Mouse (Mus musculus) telencephalon, adult 2 months (tissue): ENCODE data around the gene Slc22a2.
"Not testable (repeated sequence)": the region's sequence is repeated elsewhere in the genome, so short reads cannot be mapped to it uniquely, and the experiment has no call there.

ENCODE experiments used
- DNase-seq: peaks from one replicate; pipeline ENCODE4 v3.0.0-alpha.2; 2011; ENCODE audit warnings: low read depth, low spot score

Gene Slc22a2

GRCm38 (mm10) chr17:12583991-12584390, at the start of gene Slc22a2:
Gene Slc22a2 (plus strand): TSS chr17:12584132.
- DNase-seq: no peak

GRCm38 (mm10) chr17:12534353-12535145, 49.4 kb upstream of the Slc22a2 start:
- DNase-seq: peak; percentile 45

- DNase-seq: no peak
These were observed 21.7 kb upstream of the Slc22a2 start for GRCm38 (mm10) chr17:12562215-12562614.

GRCm38 (mm10) chr17:12564481-12565000, 19.4 kb upstream of the Slc22a2 start:
- not testable (repeated sequence) for DNase-seq

GRCm38 (mm10) chr17:12565443-12565842, 18.5 kb upstream of the Slc22a2 start:
- no peak for DNase-seq

GRCm38 (mm10) chr17:12571316-12571715, 12.6 kb upstream of the Slc22a2 start:
- DNase-seq: no peak

GRCm38 (mm10) chr17:12571924-12572463, 11.9 kb upstream of the Slc22a2 start:
- no peak for DNase-seq

GRCm38 (mm10) chr17:12575391-12575790, 8.5 kb upstream of the Slc22a2 start:
- no peak for DNase-seq

GRCm38 (mm10) chr17:12577096-12577495, 6.8 kb upstream of the Slc22a2 start:
- DNase-seq: no peak

GRCm38 (mm10) chr17:12585366-12585765, 1.4 kb downstream of the Slc22a2 start:
- DNase-seq: no peak

GRCm38 (mm10) chr17:12586966-12587365, 3.0 kb downstream of the Slc22a2 start:
- DNase-seq: no peak

GRCm38 (mm10) chr17:12588801-12589247, 4.9 kb downstream of the Slc22a2 start:
- no peak for DNase-seq

DNA sequence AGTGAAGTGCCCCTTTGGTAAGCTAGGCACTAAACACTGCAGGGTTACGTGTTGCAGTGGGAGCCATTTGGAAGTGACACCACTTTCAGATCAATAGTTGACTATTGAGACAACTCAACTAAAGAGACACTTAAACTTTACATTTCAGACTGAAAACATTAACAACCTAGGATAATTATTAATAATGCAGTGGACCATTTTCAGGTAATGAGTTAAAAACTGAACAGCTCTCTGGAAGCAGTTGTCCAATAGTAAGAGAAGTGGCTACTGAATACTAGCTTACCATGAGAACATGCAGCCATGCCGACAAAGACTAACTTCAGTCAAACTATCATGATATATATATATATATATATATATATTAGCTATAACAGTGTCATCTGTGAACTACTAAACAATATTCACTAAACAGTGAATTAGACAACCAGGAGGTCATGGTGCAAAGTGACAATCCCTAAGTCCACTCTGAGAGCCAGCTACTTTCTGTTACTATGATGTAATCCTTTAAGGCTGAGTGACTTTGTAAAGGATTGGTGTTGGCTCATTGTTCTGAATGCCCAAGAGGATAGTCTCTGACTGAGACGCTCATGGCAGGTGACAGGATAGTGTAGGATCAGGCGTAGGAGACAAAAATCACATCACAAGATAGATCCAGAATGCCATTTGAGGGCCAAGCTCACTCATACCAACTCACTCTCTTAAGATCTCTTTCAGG, 7.1 kb downstream of the Slc22a2 start:
- DNase-seq: no peak

- DNase-seq: no peak
These were observed 12.0 kb downstream of the Slc22a2 start for GRCm38 (mm10) chr17:12595846-12596515.

DNA sequence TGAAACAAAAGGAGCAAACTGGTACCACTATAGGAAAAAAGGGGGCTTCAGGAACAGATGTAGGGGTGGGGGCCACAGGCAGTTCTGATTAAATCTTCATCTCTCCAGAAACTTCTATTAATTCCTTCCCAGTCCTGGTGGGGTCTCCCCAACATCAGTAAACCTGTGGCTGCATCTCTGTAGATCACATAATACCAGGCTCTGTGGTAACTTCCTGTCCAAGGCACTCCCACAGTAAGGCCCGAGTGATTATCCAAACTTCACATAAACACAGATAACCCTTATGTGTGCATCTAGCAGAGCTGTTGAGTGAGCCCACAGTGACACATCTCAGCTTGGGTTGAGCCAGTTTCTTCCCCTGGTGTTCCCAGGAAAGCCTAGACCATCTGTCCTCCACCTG, 22.7 kb downstream of the Slc22a2 start:
- DNase-seq: no peak

DNA sequence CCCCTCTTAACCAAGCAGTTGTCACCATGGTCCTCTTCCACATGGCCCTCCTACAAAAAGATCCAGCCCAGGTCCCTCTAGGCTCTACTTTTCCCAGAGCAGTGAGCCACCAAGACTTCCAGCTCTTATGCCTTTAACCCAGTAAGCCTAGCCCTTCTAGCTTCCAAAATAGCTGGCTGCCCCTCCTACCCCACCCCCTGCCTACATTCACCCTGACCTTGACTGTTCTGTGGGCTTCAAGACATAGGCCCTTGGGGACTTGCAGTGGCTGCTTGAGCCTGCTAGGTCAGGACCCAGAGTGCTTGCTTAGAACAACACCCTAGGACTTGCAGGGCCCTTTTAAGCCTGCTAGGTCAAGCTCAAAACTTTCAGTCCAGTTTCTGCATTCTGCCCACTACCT, 23.3 kb downstream of the Slc22a2 start:
- DNase-seq: no peak

- DNase-seq: no peak
These were observed 30.8 kb downstream of the Slc22a2 start for GRCm38 (mm10) chr17:12614511-12615385.

DNA sequence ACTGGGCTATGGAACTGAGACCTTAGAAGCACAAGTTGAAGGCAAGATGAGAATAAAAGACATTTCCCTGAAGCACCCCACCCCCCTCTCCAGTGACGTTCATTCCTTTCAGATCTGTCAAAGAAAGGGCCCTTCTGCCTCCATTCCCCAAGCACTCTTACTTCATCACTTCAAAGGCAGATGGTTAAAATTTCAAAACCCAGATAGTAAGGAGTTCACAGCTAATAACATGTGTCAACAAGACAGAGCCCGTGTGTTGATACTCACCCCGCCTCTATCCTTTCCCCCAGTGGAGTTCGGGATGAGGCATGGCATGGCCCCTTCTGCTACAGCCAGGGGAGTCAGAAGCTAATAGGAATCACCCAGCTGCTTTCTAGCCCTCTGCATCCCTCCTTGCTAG, 31.5 kb downstream of the Slc22a2 start:
- DNase-seq: no peak

DNA sequence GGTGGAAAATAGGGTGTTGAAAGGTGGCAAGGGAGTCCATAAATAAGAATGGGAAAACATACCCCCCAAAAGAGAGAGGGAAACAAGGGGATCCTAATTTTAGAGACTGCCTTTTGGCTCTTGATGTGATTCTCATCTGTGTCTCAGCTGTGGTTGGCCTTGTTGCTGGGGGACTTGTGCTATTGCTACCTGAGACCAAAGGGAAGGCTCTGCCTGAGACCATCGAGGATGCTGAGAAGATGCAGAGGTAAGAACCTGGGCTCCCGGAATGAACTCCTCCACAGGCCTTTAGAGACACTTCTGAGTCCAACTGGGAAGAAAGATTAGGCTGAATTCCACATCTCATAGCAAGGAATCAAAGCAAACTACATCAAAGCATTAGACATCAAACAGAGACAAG, 35.7 kb downstream of the Slc22a2 start:
- no peak for DNase-seq

GRCm38 (mm10) chr17:12627983-12628382, 44.1 kb downstream of the Slc22a2 start:
- DNase-seq: no peak
